Mouse (Mus musculus) MEL (cell line): ENCODE measurements at regions not wholly inside any gene's neighbourhood (a gene's known extent, or its start where the extent isn't known, plus 50 kb on each side); places are given as distances from the start of the nearest gene placed in this dataset.
A peak's percentile ranks its signal among the peaks of the same experiment; 100 is the strongest.

ENCODE experiments used
- DNase-seq: peaks from one replicate; pipeline ENCODE4 v3.0.0; 2011; ENCODE audit warnings: low read depth, low spot score
- H3K27ac ChIP-seq: 2 replicates; pipeline ENCODE4 v1.5.1; 2012; ENCODE audit warnings: low read depth, mild to moderate bottlenecking, control low read depth, low read length, moderate library complexity; ENCODE audit not compliant: control insufficient read depth
- H3K27me3 ChIP-seq, 2 experiments: fragments of 150-350 bp in 1 of 2; sonication (generic) in 1 of 2; 2 replicates each; pipeline ENCODE4 v1.6.1; 2012; ENCODE audit warnings: low read length in 2 of 2, mild to moderate bottlenecking in 2 of 2, improper control_type of control experiment in 1 of 2, moderate library complexity in 1 of 2; ENCODE audit not compliant: insufficient read depth in 2 of 2, control insufficient read depth in 1 of 2
- H3K36me3 ChIP-seq, 2 experiments: 2 replicates each; pipeline ENCODE4 v1.6.1; 2012 to 2014; ENCODE audit warnings: low read length in 2 of 2, improper control_type of control experiment in 1 of 2, inconsistent platforms in 1 of 2, mild to moderate bottlenecking in 1 of 2; ENCODE audit not compliant: insufficient read depth in 2 of 2, control insufficient read depth in 1 of 2
- H3K4me1 ChIP-seq, 2 experiments: fragments of 150-350 bp in 1 of 2; sonication (generic) in 1 of 2; 2 replicates each; pipeline ENCODE4 v1.6.1; 2012; ENCODE audit warnings: low read length in 2 of 2, improper control_type of control experiment in 1 of 2, mild to moderate bottlenecking in 1 of 2; ENCODE audit not compliant: insufficient read depth in 2 of 2, control insufficient read depth in 1 of 2
- H3K4me3 ChIP-seq, 2 experiments: fragments of 150-350 bp in 1 of 2; sonication (generic) in 1 of 2; 2 replicates each; pipeline ENCODE4 v1.5.1; 2012; ENCODE audit warnings: low read depth in 2 of 2, low read length in 2 of 2, mild to moderate bottlenecking in 2 of 2, moderate library complexity in 2 of 2, control low read depth in 1 of 2, improper control_type of control experiment in 1 of 2; ENCODE audit not compliant: control insufficient read depth in 1 of 2, insufficient read depth in 1 of 2
- H3K79me2 ChIP-seq: 2 replicates; pipeline ENCODE4 v1.6.1; 2012; ENCODE audit warnings: mild to moderate bottlenecking, low read length, moderate library complexity; ENCODE audit not compliant: control insufficient read depth, poor library complexity, insufficient read depth
- H3K9ac ChIP-seq: 2 replicates; pipeline ENCODE4 v1.6.1; 2012; ENCODE audit warnings: low read depth, mild to moderate bottlenecking, control low read depth, low read length, moderate library complexity; ENCODE audit not compliant: control insufficient read depth, poor library complexity, severe bottlenecking
- H3K9me3 ChIP-seq: fragments of 150-350 bp; sonication (generic); replicated peaks from 2 replicates; pipeline ENCODE4 v1.6.1; 2012; ENCODE audit warnings: mild to moderate bottlenecking, low read length, improper control_type of control experiment, moderate library complexity; ENCODE audit not compliant: insufficient read depth
- BHLHE40 ChIP-seq: IDR thresholded peaks from 2 replicates; pipeline ENCODE4 v1.6.1; 2012; ENCODE audit warnings: low read depth, mild to moderate bottlenecking, inconsistent platforms, low read length, improper control_type of control experiment, borderline replicate concordance
- CHD2 ChIP-seq: IDR thresholded peaks from 2 replicates; pipeline ENCODE4 v1.6.1; 2011; ENCODE audit warnings: low read length, improper control_type of control experiment
- ELF1 ChIP-seq: IDR thresholded peaks from 2 replicates; pipeline ENCODE4 v1.6.1; 2014; ENCODE audit warnings: low read depth, mild to moderate bottlenecking, inconsistent platforms, low read length, improper control_type of control experiment, moderate library complexity
- EP300 ChIP-seq, 2 experiments: IDR thresholded peaks; 2 replicates each; pipeline ENCODE4 v1.6.1; 2011; ENCODE audit warnings: improper control_type of control experiment in 2 of 2, low read length in 2 of 2, low read depth in 1 of 2, mild to moderate bottlenecking in 1 of 2
- ETS1 ChIP-seq: IDR thresholded peaks from 2 replicates; pipeline ENCODE4 v1.6.1; 2012; ENCODE audit warnings: low read depth, mild to moderate bottlenecking, inconsistent platforms, low read length, improper control_type of control experiment, moderate library complexity
- GABPA ChIP-seq: IDR thresholded peaks from 2 replicates; pipeline ENCODE4 v1.6.1; 2012; ENCODE audit warnings: low read depth, mild to moderate bottlenecking, inconsistent platforms, low read length, improper control_type of control experiment, moderate library complexity
- HCFC1 ChIP-seq: IDR thresholded peaks from 2 replicates; pipeline ENCODE4 v1.6.1; 2012; ENCODE audit warnings: low read depth, mild to moderate bottlenecking, inconsistent platforms, low read length, improper control_type of control experiment, moderate library complexity
- JUND ChIP-seq: IDR thresholded peaks from 2 replicates; pipeline ENCODE4 v1.6.1; 2011; ENCODE audit warnings: low read depth, mild to moderate bottlenecking, improper control_type of control experiment, low read length
- KAT2A ChIP-seq: conservative IDR thresholded peaks from 2 replicates; pipeline ENCODE4 v1.6.1; 2012; ENCODE audit warnings: low read depth, low read length, improper control_type of control experiment, inconsistent platforms
- MAX ChIP-seq: IDR thresholded peaks from 2 replicates; pipeline ENCODE4 v1.6.1; 2011; ENCODE audit warnings: low read length, improper control_type of control experiment
- MAZ ChIP-seq: IDR thresholded peaks from 2 replicates; pipeline ENCODE4 v1.6.1; 2012; ENCODE audit warnings: low read depth, mild to moderate bottlenecking, inconsistent platforms, low read length, improper control_type of control experiment
- POLR2A ChIP-seq, 2 experiments: IDR thresholded peaks; 2 replicates each; pipeline ENCODE4 v1.6.1; 2011 to 2012; ENCODE audit warnings: low read length in 2 of 2, mild to moderate bottlenecking in 2 of 2, control low read depth in 1 of 2, improper control_type of control experiment in 1 of 2, low read depth in 1 of 2, moderate library complexity in 1 of 2; ENCODE audit not compliant: control insufficient read depth in 1 of 2, insufficient read depth in 1 of 2, poor library complexity in 1 of 2
- POLR2AphosphoS2 ChIP-seq: IDR thresholded peaks from 2 replicates; pipeline ENCODE4 v1.6.1; 2011; ENCODE audit warnings: low read length, improper control_type of control experiment
- TAL1 ChIP-seq: IDR thresholded peaks from 2 replicates; pipeline ENCODE4 v1.6.1; 2012; ENCODE audit warnings: mild to moderate bottlenecking, inconsistent platforms, low read length, moderate library complexity, mixed read lengths
- TBP ChIP-seq: IDR thresholded peaks from 2 replicates; pipeline ENCODE4 v1.8.0; 2011; ENCODE audit warnings: low read depth, low read length, improper control_type of control experiment
- TCF12 ChIP-seq: IDR thresholded peaks from 2 replicates; pipeline ENCODE4 v1.6.1; 2014; ENCODE audit warnings: low read depth, mild to moderate bottlenecking, inconsistent platforms, low read length, improper control_type of control experiment, moderate library complexity
- UBTF ChIP-seq: IDR thresholded peaks from 2 replicates; pipeline ENCODE4 v1.6.1; 2012; ENCODE audit warnings: low read depth, mild to moderate bottlenecking, inconsistent platforms, low read length, improper control_type of control experiment, moderate library complexity, borderline replicate concordance; ENCODE audit not compliant: insufficient read depth
- USF2 ChIP-seq, 2 experiments: IDR thresholded peaks; 2 replicates each; pipeline ENCODE4 v1.6.1; 2011 to 2012; ENCODE audit warnings: improper control_type of control experiment in 2 of 2, low read length in 2 of 2, borderline replicate concordance in 1 of 2, inconsistent platforms in 1 of 2, low read depth in 1 of 2, mild to moderate bottlenecking in 1 of 2; ENCODE audit not compliant: insufficient read depth in 1 of 2
- ZKSCAN1 ChIP-seq: IDR thresholded peaks from 2 replicates; pipeline ENCODE4 v1.6.1; 2012; ENCODE audit warnings: low read depth, mild to moderate bottlenecking, inconsistent platforms, low read length, improper control_type of control experiment, moderate library complexity
- ZMIZ1 ChIP-seq: IDR thresholded peaks from 2 replicates; pipeline ENCODE4 v1.6.1; 2012; ENCODE audit warnings: low read depth, mild to moderate bottlenecking, inconsistent platforms, low read length, improper control_type of control experiment, moderate library complexity

- H3K27me3 ChIP-seq, result no peaks in the 10 kb centered on the region
- H3K9ac ChIP-seq, result no peak overlapping the region
- 0 out of 4 replicates have a peak, but pooled peaks cover 0 to 3% of the 10 kb centered on the region in 2 experiments for H3K36me3 ChIP-seq
- TF ChIP-seq TBP (no peak), KAT2A (no peak), POLR2AphosphoS2 (no peak)
- DNase-seq, result no peak
- no peak overlapping the region for H3K4me3 ChIP-seq
- no peaks in the 10 kb centered on the region for H3K79me2 ChIP-seq
- H3K9me3 ChIP-seq, result no peaks in the 10 kb centered on the region
- peaks cover 0 to 4% of the 10 kb centered on the region in 2 experiments; a peak in 1 of 4 replicates for H3K4me1 ChIP-seq
- no peak overlapping the region for H3K27ac ChIP-seq
These were observed 193.8 kb downstream of the Uaca start for GRCm38 (mm10) chr9:60988113-60988512.

- Histone ChIP-seq H3K36me3 (0 out of 4 replicates have a peak, but pooled peaks cover 0 to 3% of the 10 kb centered on the region in 2 experiments), H3K9me3 (no peaks in the 10 kb centered on the region), H3K4me3 (no peak overlapping the region), H3K27me3 (no peaks in the 10 kb centered on the region), H3K4me1 (peaks cover 0 to 4% of the 10 kb centered on the region in 2 experiments; a peak in 1 of 4 replicates), H3K27ac (no peak overlapping the region), H3K79me2 (no peaks in the 10 kb centered on the region), H3K9ac (no peak overlapping the region)
- no peak for DNase-seq
- no peak for TF ChIP-seq JUND
These were observed 195.5 kb downstream of the Uaca start for GRCm38 (mm10) chr9:60989670-60990391.

GRCm38 (mm10) chr9:60991509-60991908, 197.2 kb downstream of the Uaca start:
- peak overlapping the region; percentile 50; the same call in 1 of the 2 replicates for H3K27ac ChIP-seq
- TF ChIP-seq POLR2AphosphoS2, result no peak
- TF ChIP-seq ETS1, result peak; percentile 46; the same call in 1 of the 2 replicates
- TF ChIP-seq MAZ, result no peak
- TF ChIP-seq MAX, result no peak
- peak in 1 of 2 experiments; percentile 34; a peak in 1 of 4 replicates for TF ChIP-seq POLR2A (IDR thresholded peaks at IDR 0.05; ENCODE audit: control insufficient read depth in 1 of 2, insufficient read depth in 1 of 2, low read depth in 1 of 2, low read length in 2 of 2, poor library complexity in 1 of 2)
- peak; percentile 46; the same call in 1 of the 2 replicates for TF ChIP-seq HCFC1
- TF ChIP-seq USF2 (IDR thresholded peaks at IDR 0.05; ENCODE audit: borderline replicate concordance in 1 of 2, insufficient read depth in 1 of 2, low read depth in 1 of 2, low read length in 2 of 2), result no peak
- no peak for TF ChIP-seq TBP
- no peak for TF ChIP-seq BHLHE40
- no peak for TF ChIP-seq ZMIZ1
- TF ChIP-seq CHD2, result no peak
- TF ChIP-seq TCF12, result 0 out of 2 replicates have a peak, but pooled peaks have one; percentile 16
- 0 out of 2 replicates have a peak, but pooled peaks have one; percentile 70 for TF ChIP-seq ZKSCAN1
- TF ChIP-seq GABPA, result no peak
- TF ChIP-seq TAL1, result no peak
- peak in 1 of 2 experiments; percentile 24; a peak in 1 of 4 replicates for TF ChIP-seq EP300 (IDR thresholded peaks at IDR 0.05; ENCODE audit: low read depth in 1 of 2, low read length in 2 of 2)
- no peak for TF ChIP-seq UBTF
- peak; percentile 71 for TF ChIP-seq ELF1
- no peaks in the 10 kb centered on the region for H3K9me3 ChIP-seq
- H3K4me3 ChIP-seq, result peak overlapping the region in 1 of 2 experiments; percentile 52; a peak in 2 of 4 replicates
- H3K79me2 ChIP-seq, result no peaks in the 10 kb centered on the region
- 0 out of 4 replicates have a peak, but pooled peaks cover 0 to 3% of the 10 kb centered on the region in 2 experiments for H3K36me3 ChIP-seq
- H3K9ac ChIP-seq, result peak overlapping the region; percentile 74
- DNase-seq, result peak; percentile 73
- peaks cover 0 to 4% of the 10 kb centered on the region in 2 experiments; a peak in 2 of 4 replicates for H3K4me1 ChIP-seq
- no peaks in the 10 kb centered on the region for H3K27me3 ChIP-seq
